Mouse (Mus musculus) c-Kit-positive CD71-positive TER-119-negative erythroid progenitor cells, embryonic 14.5 days (primary cell): ENCODE measurements around the gene Fam189a1.

Experiments
- DNase-seq: peaks from one replicate; pipeline ENCODE4 v3.0.0-alpha.2; 2013; ENCODE audit warnings: low read depth

The Fam189a1 gene

DNA sequence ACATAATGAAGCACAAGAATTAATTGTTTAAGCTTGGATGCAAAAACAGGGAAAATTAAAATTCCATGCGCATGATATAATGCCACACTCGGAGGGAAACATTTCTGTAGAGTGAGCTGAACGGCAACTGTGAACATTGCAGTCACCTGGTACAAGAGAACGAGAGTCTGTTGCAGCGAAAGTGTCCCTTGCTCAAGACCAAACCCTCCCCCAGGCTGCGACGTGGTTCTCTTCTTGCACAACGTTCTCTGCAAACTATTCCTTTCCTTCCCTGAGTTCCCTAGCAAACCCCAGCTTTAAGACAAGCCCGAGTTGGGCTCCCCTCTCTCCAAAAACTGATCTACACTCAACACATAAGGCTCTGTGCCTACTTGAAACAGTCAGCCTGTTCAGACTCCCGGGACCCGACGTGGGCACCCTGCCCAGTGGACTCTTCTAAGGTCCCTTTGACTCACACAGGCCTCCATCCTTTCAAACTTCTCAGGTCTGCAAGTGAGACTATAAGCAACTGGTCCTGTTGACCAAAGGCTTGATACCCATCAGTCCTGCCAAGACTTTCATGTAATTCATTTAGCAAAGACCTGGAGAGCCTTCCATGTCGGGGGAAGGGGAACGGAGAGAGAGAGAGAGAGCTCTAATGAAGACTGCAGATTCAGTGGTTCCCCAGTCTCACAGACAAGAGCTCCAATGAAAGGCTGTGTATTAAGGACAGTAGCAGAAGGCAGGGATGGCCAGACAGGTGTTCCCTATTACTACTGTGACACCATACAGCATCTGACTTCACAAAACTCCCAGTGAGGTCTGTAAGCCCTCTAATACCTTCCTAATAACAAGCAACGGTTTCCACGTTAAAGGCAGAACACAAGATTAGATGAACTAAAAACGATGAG, 51.9 kb downstream of the Fam189a1 start:
- no peak for DNase-seq

DNA sequence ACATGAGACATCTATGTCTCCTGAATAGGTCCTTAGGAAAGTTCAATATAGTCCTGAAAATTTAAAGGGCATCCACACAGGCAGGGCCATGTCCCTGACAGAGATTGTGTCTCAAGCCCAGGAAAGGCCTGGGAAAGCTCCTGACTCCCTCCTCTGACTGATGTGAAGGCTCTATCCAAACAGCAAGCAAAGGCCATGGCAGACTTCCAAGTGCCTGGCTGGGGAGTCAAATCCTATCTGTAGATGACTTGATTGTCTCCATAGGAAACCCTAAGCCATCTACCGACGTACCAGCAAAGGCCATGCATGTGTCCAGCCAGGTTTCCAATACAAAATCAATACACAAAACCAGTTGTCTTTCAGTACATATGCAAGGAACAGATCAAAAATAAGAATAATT, 54.7 kb downstream of the Fam189a1 start:
- DNase-seq, result no peak

DNA sequence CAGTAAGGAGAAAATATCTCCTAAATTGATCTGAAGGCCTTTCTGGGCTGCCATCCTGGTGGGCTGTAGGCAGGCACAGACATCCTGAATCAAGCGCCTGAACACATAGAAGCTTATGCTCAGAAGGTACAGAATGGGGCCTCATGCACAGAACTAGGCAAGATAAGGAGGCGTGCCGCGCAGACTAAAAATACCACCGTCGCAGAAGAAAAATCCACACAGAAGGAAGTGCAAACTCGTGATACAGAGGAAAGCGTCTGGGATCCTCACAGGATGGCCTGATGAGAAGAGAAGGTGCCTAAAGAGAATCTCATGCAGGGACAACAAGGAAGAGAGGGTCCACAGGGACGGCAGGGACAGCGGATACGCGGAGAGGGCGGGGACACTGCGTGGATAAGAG, 58.7 kb downstream of the Fam189a1 start:
- no peak for DNase-seq

- DNase-seq, result no peak
Observed at GRCm38 (mm10) chr7:65095631-65096107, 60.7 kb downstream of the Fam189a1 start.

DNA sequence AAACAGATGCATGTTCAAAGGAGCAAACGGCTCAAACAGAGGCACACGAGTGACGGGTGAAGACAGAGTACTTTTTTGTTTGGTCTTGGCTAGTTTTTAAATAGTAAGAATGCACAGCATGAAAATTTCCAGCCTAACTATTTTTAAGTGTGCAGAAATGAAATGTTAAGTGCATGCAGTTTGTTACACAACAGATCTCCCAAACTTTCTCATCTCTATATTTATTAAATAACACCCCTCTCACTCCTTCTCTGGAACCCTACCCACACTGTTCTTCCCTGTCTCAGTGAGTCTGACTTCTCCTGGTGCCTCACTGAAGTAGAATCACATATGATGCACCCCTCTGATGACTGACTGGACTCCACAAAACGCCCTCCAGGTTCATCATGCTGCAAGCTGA, 63.1 kb downstream of the Fam189a1 start:
- DNase-seq, result no peak

GRCm38 (mm10) chr7:65091486-65091885, 64.9 kb downstream of the Fam189a1 start:
- no peak for DNase-seq

DNA sequence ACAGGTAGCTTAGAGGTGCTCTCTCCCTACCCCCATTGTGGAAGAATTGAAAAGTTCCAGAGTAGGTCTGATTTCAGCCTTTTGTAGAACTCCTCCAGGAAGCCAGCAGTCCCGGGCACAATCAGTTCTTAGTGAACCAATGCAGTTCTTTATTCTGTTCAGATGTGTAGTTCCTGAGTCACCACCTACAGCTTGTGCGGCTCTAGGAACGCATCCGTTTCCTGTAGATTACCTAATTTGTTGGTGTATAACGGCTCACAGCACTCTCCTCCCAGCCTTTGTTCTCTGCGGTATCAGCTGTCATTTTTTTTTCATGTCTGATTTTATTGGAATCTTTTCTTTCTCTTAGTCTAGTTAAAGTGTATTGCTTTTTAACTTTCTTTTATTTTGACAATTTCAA, 70.4 kb downstream of the Fam189a1 start:
- no peak for DNase-seq

GRCm38 (mm10) chr7:65082778-65083091, 73.6 kb downstream of the Fam189a1 start:
- DNase-seq, result no peak

DNA sequence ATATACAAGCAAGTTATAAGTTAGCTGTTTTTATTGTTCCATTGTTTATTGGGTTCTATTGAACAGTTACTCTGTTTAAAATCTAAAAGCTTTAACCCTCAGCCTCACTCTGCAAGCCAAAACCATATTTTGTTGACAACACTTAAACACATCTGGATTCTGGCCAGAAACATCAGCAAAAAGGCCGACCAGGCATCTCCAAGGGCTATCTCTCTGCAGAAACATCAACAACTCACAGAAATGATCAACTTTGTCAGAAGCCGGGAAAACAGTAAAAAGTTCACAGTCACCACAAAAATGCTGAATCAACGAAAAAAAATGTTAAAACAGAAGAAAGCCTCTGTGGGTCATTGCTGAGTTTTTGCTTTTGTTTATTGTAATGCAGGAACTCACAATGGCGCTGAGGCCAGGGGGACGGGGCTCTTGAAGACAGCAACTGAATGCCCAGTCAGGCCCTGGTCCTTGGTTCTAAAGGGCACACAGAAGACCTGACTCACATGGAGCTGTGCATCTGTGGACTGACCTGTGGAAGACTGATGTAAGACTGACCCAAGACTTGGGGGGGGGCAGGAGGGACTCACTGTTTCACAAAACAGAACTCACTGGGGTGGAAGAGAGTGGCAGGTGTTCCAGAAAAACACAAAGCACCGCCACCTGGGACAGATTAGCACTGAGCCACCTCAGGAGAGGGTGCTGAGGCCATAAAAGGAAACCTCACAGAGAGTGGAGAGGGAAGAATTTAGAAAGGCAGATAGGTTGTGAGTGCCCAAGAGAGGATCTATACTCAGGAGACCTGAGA, 74.2 kb downstream of the Fam189a1 start:
- DNase-seq, result no peak

DNA sequence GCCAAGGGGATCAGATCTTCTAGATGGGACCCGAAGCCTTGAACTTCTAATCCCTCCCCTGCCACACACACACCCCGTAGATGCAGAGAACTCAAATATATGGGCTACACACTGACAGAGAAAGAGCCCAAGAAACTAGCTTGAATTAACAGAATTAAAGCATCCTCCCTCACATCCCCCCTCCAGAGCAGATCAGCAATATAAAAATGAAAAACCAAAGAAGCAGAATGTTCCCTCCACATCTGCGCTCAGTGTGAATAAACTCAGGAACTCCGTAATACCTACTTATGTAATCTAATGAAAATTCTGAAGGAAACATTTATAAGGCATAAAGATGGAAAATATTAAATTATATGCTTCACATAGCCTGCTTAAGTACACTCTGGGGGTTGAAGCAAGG, 80.2 kb downstream of the Fam189a1 start:
- DNase-seq, result no peak

- DNase-seq, result no peak
Observed at GRCm38 (mm10) chr7:65074194-65074593, 82.2 kb downstream of the Fam189a1 start.

DNA sequence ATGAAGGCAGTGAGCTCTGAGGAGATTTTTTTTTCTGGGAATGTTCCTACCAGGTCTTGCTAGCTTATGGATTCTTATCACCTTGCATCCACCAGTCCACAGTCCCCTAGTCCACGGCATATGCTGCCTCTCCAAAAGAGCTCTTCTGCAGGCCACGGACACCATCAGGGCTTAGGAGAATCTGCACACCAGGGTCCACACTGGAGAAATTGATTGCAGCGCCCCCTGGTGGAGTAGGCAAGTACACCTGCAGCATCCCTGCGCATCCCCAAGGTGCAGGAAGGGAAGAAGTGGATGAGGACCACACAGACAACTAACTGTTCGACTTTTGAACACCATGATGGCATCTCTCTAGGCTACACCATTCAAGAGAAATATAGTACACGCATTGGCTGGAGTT, 82.8 kb downstream of the Fam189a1 start:
- DNase-seq, result peak; percentile 2

GRCm38 (mm10) chr7:65066211-65066610, 90.2 kb downstream of the Fam189a1 start:
- DNase-seq, result no peak

- no peak for DNase-seq
Observed at GRCm38 (mm10) chr7:65065457-65065856, 90.9 kb downstream of the Fam189a1 start.

DNA sequence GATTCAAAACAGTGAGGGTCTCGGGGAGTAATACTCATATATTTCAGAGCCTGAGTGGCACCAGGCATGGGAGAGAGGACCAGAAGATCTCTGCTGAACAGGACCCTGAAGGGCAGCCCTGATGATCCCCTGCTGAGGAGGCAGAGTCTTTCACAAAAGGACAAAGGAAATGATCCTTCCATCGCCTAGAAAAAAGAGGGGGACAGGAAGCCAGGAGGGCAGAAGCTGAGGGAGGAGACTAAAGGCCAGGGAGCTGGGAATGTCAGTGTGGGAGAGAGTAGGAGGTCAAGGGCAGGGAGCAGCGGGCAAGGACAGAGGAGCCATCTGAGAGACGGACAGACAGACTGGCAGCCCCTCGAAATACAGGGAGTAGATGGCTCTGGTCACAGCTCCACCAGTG, 91.7 kb downstream of the Fam189a1 start:
- no peak for DNase-seq

DNA sequence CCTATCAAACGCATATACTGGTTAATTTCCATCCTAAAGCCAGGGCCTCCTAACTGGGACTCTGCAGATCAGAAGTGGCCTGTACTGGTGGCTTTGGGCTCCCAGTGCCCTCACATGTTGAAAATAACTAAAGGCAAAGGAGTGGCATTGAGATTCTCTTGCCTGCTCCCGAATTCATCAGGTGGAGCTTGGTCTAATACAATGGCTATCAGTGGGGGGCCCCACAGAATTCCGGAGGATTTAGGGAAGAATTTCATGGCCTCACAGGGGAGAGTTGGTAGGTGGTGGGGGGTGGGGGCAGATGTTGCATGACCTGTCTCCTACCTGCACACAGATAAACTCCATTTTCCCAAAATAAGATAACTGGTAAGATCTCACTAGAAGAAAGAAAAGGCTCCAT, 92.3 kb downstream of the Fam189a1 start:
- no peak for DNase-seq

DNA sequence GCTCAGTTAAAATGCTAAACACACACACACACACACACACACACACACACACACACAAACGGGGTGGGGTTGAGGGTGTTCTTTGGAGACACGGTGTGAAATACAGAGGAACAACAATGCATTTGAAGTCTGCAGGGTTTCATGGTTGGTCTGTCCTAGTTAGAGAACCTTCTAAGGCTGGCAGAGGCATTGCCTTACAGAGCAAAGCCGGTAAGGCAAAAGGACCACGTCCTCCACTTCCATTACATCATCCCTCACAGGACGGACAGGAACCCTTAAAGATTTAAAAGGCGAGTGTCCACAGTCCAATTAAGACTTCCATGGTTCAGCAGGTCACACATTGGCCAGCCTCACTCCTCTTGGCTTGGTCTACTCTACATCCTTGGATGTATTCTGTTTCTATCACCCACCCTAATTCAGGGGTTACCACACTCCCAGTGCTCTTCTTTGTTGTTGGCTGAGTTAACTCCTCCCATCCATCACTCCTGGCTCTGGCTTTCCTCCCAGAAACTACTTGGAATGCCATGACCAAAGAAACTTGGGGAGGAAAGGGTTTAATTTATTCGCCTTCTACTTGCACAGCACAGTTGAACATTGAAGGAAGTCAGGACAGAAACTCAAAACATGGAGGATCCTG, 96.1 kb downstream of the Fam189a1 start:
- DNase-seq, result no peak

- DNase-seq, result no peak
Observed at GRCm38 (mm10) chr7:65056864-65057263, 99.5 kb downstream of the Fam189a1 start.

- DNase-seq, result no peak
Observed at GRCm38 (mm10) chr7:65051986-65052385, 104.4 kb downstream of the Fam189a1 start.

- DNase-seq, result no peak
Observed at GRCm38 (mm10) chr7:65049236-65049954, 107.0 kb downstream of the Fam189a1 start.

- no peak for DNase-seq
Observed at GRCm38 (mm10) chr7:65047700-65048099, 108.7 kb downstream of the Fam189a1 start.

DNA sequence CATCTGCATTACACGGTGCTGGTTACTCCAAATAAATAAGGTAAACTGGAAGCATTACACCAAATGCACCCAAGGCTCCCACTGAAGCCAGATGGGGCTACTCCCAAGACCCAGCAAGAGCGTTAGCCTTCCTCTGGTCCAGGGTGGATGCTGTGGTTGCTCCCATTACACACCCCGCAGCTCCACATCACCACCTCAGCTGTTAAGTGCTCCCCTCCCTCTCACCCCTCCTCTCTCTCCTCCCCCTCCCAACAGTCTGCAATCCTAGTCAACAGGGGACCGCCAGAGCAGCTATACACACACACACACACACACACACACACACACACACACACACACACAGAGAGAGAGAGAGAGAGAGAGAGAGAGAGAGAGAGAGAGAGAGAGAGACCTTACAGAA, 109.7 kb downstream of the Fam189a1 start:
- DNase-seq, result no peak
